Mouse (Mus musculus): ENCODE measurements around the gene Gm4756.
"Not testable (repeated sequence)": the region's sequence is repeated elsewhere in the genome, so short reads cannot be mapped to it uniquely, and the experiment has no call there.

Gene Gm4756

GRCm38 (mm10) chr12:72648921-72649320 is 540 bp downstream of the Gm4756 start:
- DNase-seq: peak; percentile 76

GRCm38 (mm10) chr12:72638025-72638424 is 11.4 kb downstream of the Gm4756 start:
- peak; percentile 42 for DNase-seq

GRCm38 (mm10) chr12:72628751-72629150 is 20.7 kb downstream of the Gm4756 start:
- DNase-seq: peak; percentile 70

GRCm38 (mm10) chr12:72622853-72623496 is 26.5 kb downstream of the Gm4756 start:
- peak; percentile 61 for DNase-seq

GRCm38 (mm10) chr12:72621441-72621840 is 28.0 kb downstream of the Gm4756 start:
- peak; percentile 55 for DNase-seq

DNA sequence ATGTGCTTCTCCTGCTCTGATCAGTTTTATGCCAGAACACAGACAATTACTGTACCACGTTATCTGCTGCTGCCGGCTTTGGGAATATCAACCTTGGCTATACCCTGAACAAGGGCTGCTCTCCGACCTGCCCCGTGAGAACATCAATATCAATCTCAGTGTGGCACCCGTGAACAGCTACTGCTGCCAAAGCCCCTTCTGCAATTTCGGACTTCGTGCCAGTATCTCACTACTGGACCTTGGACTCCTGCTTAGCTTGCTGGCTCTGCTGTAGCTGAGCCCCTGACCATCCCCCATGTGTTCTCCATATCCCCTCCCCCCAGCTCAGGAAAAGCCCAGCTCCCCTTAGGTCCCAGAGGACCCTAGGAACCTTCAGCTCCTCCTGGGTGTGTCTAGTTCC is 28.6 kb downstream of the Gm4756 start:
- DNase-seq: no peak

- DNase-seq: no peak
Observed at GRCm38 (mm10) chr12:72612053-72612452, 37.4 kb downstream of the Gm4756 start.

- DNase-seq: not testable (repeated sequence)
Observed at GRCm38 (mm10) chr12:72598731-72599130, 50.7 kb downstream of the Gm4756 start.

DNA sequence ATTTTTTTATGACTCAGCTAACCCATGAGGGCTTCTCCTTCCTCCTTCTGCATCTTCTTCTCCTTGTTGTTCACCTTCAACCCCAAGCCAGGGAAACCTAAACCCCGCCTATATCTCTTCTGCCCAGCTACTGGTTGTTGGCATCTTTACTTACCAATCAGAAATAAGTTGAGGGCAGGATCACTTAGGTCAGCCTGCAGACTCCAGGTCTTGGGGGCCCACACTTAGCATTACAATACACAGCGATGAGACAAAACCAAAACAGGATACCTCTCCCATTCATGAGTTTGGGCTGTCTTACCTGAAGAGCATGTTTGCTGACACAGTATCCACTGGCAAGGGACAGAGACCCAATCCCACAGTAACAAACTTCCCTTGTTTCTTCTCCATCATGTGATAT is 55.5 kb downstream of the Gm4756 start:
- DNase-seq: no peak

- DNase-seq: no peak
Observed at GRCm38 (mm10) chr12:72592991-72593390, 56.5 kb downstream of the Gm4756 start.

GRCm38 (mm10) chr12:72585339-72585738 is 64.1 kb downstream of the Gm4756 start:
- DNase-seq: no peak

GRCm38 (mm10) chr12:72583099-72583498 is 66.4 kb downstream of the Gm4756 start:
- no peak for DNase-seq

DNA sequence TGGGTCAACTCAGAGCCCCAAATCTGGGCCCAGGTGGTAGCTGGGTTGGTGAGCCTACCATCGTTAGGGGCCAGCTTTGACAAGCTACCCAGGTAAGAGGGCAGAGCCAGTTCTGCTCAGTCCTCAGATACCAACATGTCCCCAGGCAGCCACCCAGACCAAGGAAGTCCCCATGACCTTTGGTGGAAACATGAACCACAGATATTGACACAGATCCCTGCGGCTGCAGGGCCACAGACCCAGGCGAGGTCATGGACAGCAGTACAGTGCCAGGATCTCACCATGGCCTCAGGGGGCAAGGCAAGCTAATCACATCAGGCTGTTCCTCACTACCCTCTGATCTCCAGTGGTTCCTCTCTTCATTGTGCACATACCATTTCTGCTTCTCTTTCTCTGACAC is 67.4 kb downstream of the Gm4756 start:
- DNase-seq: no peak

- no peak for DNase-seq
Observed at GRCm38 (mm10) chr12:72564281-72564795, 85.1 kb downstream of the Gm4756 start.

DNA sequence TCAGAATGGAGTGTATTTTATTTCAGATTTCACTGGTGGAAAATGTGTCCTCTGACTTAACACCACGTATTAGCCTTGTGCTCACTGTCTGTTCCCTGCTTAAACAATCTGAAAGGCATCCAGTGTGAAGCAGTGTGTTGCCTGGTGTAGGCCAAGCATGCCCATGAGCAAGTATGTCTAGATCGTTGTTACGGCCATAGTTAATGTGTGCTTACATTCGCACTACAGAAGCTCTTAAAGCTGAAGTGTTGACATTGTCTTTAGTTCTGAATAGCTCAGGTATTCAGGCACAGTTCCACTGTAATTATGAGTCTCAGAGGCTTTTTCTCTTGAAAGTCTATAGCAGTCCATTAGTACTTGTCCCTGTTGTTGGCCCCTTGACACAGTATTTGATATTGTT is 95.1 kb downstream of the Gm4756 start:
- DNase-seq: no peak

GRCm38 (mm10) chr12:72538571-72538970 is 110.9 kb downstream of the Gm4756 start:
- peak; percentile 85 for DNase-seq

GRCm38 (mm10) chr12:72536021-72536597 is 113.4 kb downstream of the Gm4756 start, which contains the start of gene Pcnx4:
Pcnx4 (plus strand) TSS chr12:72536383.
- peak; percentile 100 for DNase-seq

DNA sequence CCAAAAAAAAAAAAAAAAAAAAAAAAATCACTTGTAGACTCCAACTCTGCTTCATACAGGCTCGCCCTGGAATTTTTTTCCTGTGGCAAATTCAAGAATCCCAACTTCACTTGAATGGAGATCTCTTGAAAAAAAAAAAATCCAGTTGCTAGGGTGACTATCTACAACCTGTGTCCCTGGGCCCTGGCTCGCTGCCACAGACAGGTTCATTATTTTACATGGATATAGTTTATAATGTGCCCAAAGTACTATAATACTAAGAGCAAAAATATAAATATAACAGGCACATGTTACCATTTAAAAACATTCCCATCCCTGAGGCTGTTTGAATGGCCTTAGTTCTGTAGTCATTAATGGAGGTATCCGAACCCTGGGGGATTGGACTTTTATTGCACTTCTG is 113.9 kb downstream of the Gm4756 start:
- no peak for DNase-seq

DNA sequence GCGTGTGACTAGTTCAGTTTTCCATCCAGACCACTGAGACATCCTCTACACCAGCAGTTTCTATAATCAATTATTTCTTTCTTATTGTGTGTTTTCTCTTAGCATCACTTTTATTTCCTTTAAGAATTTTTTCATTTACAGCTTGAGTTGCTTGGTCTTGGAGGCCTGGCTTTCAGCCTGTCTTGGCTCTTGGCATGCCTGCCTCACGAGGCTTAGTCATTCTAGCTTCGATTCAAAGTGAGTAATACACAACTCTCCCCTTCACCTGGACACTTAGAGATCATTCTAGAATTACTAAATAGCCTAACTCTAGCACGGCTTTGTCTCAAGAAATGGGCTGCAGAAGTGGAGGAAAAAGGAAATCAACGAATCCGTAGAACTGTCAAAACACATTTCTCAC is 115.5 kb downstream of the Gm4756 start:
- no peak for DNase-seq

DNA sequence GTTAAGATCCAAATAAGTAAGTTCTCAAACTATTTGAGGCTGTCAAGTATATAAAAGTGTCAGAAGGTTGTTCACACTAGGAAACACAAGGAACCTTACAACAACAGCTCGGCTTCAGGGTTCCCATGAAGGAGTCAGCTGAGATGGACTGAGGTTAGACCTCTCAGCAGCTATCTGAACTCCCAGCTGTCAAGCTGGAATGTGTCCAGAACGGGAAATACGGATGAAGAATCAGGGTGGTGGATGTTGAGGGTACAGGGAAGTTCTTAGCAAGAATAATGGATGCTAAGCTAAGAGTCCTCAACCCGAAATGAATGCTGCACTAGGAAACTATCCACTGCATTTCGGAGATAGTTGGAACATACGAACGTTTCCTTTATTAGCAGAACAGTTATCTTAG is 117.2 kb downstream of the Gm4756 start:
- DNase-seq: peak; percentile 64

All from heart, adult 11 months (tissue).